Mouse (Mus musculus) olfactory bulb, adult 2 months (tissue): ENCODE results near the gene Gm10277. TPM values are rescaled to one million over a fixed set of nuclear protein-coding genes. Genes with fewer than 3 reads are reported as not detected.
"Not testable (repeated sequence)": the region's sequence is repeated elsewhere in the genome, so short reads cannot be mapped to it uniquely, and the experiment has no call there.

Source experiments
- H3K27ac ChIP-seq: fragments of 200-500 bp; 2 replicates; pipeline ENCODE4 v1.5.1; 2012; ENCODE audit warnings: low read depth, low read length; ENCODE audit not compliant: insufficient read depth
- H3K4me1 ChIP-seq: fragments of 200-500 bp; 2 replicates; pipeline ENCODE4 v1.6.1; 2012; ENCODE audit warnings: low read length; ENCODE audit not compliant: control insufficient read depth, insufficient read depth
- H3K4me3 ChIP-seq: fragments of 200-500 bp; 2 replicates; pipeline ENCODE4 v1.5.1; 2012; ENCODE audit warnings: mild to moderate bottlenecking, low read depth, low read length, moderate library complexity; ENCODE audit not compliant: insufficient read depth
- CTCF ChIP-seq: fragments of 200-500 bp; IDR thresholded peaks from 2 replicates; pipeline ENCODE4 v1.5.1; 2012; ENCODE audit warnings: low read depth, mild to moderate bottlenecking, low read length, moderate library complexity; ENCODE audit not compliant: insufficient read depth
- POLR2A ChIP-seq: fragments of 200-500 bp; IDR thresholded peaks from 2 replicates; pipeline ENCODE4 v1.6.1; 2012; ENCODE audit warnings: mild to moderate bottlenecking, low read depth, low read length, moderate library complexity; ENCODE audit not compliant: insufficient read depth
- WGBS: fragments of 180-500 bp; shearing (Covaris S2); methylation state at CpG from one replicate; pipeline ENCODE4 v1.1.7; 2018; 5-methylcytosine and 5-hydroxymethylcytosine counted together
- polyA plus RNA-seq: library from polyadenylated mRNA; stranded (reverse); fragments of >200 nt; gene quantifications from 2 replicates; pipeline ENCODE4 v1.2.4, GENCODE M21; 2012; ENCODE audit warnings: low replicate concordance; ENCODE audit not compliant: missing spikeins, insufficient read depth, insufficient read length

Gene Gm10277
- polyA plus RNA-seq, 1 experiment: not detected

- TF ChIP-seq POLR2A (no peak), CTCF (no peak)
- WGBS: 37% methylated on average over 9 of the region's 9 CpGs
- H3K4me3 ChIP-seq: peak overlapping the region; percentile 93
- peaks cover 32% of the 10 kb centered on the region for H3K4me1 ChIP-seq
- peak overlapping the region; percentile 39 for H3K27ac ChIP-seq
Measured at GRCm38 (mm10) chr11:77764694-77765458, 22.7 kb downstream of the Gm10277 start.

- Histone ChIP-seq H3K27ac (peak overlapping the region; percentile 66), H3K4me3 (peak overlapping the region; percentile 93), H3K4me1 (peaks cover 32% of the 10 kb centered on the region)
- 2% methylated on average over 26 of the region's 26 CpGs for WGBS
- TF ChIP-seq CTCF (no peak), POLR2A (no peak)
Measured at GRCm38 (mm10) chr11:77763673-77764340, 23.7 kb downstream of the Gm10277 start.

DNA sequence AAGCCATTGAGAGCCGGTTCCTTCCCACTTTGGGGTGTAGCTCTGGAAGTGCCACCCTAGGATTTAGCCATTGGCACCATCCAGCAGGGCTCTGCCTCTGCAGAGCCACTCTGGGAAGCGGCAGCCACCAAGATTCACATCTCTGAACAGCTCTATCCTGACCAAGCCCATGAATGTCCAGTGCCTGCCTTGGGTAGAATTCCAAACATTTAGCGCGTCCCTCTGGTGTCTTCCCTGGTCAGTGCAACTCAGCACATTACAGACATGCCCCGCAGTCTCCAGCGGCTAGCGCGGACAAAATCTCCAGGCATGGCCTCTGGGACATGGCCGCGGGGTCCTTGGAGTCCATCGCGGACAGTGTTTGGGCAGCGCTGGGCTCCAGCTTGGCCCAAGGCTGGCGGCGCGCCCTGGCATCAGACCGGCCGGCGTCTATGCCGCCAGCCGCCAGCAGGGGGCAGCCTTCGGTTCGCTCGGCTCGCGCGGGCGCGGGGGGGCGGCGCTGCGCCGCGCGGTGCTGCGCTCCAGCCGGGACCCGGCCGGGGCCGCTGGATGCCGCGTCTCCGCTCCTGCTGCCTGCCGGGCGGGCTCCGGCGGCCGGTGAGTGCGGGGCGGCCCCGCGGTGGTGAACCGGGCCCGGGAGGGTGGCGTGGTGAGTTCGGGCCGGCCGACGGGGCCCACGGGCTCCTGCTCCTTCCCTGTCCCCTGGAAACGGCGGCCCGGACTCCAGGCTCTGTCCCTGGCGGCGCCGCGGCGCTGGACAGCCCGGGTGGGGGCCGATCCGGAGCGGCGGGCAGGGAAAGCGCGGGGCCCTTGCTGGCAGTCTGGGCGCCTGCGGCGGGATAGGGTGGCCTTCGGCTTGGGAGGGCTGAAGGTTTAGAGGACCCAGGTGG is 24.5 kb downstream of the Gm10277 start, which contains the start of gene Myo18a:
Myo18a (plus strand) TSS at position 464 of the 890 bp plus-strand sequence.
- H3K27ac ChIP-seq: peak within 1 kb of the TSS; percentile 66
- WGBS: 2% methylated on average over 79 of the region's 79 CpGs
- TF ChIP-seq POLR2A (peak; percentile 50), CTCF (peak; percentile 86; the same call in 1 of the 2 replicates)
- peak within 1 kb of the TSS; percentile 93 for H3K4me3 ChIP-seq
- peaks cover 32% of the 10 kb centered on the region for H3K4me1 ChIP-seq

DNA sequence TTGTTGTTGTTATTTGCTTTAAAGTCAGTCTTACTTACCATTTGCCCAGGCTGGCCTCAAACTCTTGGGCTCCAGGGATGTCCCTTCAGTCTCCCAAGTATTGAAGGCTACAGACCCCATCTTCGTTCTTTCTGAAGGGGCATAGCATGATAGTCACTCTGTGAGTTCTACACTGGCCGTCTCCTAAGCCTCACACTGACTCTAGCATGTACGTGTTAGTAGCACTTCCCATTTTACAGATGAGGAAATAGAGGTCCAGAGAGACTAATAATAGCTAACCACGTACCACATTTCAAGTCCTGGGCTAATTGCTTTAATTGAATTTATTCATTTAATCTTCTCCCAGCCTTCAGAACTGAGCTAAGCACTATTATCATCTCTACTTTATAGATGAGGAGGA is 27.5 kb downstream of the Gm10277 start:
- WGBS: 83% methylated on average over 4 of the region's 4 CpGs
- no peak overlapping the region for H3K4me3 ChIP-seq
- H3K27ac ChIP-seq: no peak overlapping the region
- TF ChIP-seq CTCF: no peak
- H3K4me1 ChIP-seq: peaks cover 16% of the 10 kb centered on the region

- Histone ChIP-seq H3K27ac (no peak overlapping the region), H3K4me3 (no peak overlapping the region), H3K4me1 (no peaks in the 10 kb centered on the region; the same call in 1 of the 2 replicates)
- TF ChIP-seq POLR2A (no peak), CTCF (no peak)
- 72% methylated on average over 3 of the region's 3 CpGs for WGBS
Measured at GRCm38 (mm10) chr11:77753469-77753868, 34.1 kb downstream of the Gm10277 start.

DNA sequence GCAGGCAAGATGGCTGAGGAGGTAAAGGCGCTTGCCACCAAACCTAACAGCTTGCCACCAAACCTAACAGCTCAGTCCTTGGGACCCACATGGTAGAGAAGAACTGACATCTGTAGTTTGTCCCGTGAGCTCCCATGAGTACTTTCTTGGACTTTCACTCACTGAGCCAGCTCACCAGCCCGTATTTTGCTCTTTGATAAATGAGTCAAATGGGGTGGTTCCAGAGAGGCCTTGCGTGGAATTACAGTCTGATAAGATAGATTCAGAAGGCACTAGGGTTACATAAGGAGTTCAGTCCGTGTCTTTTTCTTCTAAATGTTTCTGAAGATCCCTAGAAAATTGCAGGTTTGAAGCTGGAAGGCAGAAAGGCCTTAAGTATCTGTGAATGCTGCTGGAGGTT is 35.0 kb downstream of the Gm10277 start:
- Histone ChIP-seq H3K4me1 (no peaks in the 10 kb centered on the region; the same call in 1 of the 2 replicates), H3K4me3 (no peak overlapping the region), H3K27ac (no peak overlapping the region)
- TF ChIP-seq CTCF (no peak), POLR2A (no peak)
- 54% methylated on average over 5 of the region's 5 CpGs for WGBS

DNA sequence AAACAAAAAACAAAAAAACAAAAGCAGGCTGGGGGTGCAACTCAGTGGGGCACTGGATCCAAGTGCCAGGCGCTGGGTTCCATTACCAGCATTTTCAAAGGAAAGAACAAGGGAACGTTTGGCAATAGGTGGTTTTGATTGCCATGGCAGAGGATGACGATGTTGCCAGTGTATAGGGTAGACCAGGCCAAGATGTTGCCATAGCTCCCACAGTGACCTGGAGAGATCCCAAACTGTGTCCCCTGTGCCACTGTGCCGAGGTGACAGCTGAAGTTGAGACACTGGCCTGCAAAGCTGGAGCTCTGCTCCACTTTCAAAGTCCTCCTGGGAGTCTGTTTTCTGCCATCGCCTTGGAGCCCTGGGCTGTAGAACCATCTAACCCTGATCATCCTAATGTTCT is 38.6 kb downstream of the Gm10277 start:
- no peaks in the 10 kb centered on the region; the same call in 1 of the 2 replicates for H3K4me1 ChIP-seq
- H3K4me3 ChIP-seq: no peak overlapping the region
- no peak for TF ChIP-seq POLR2A
- no peak for TF ChIP-seq CTCF
- 69% methylated on average over 5 of the region's 5 CpGs for WGBS
- H3K27ac ChIP-seq: no peak overlapping the region

DNA sequence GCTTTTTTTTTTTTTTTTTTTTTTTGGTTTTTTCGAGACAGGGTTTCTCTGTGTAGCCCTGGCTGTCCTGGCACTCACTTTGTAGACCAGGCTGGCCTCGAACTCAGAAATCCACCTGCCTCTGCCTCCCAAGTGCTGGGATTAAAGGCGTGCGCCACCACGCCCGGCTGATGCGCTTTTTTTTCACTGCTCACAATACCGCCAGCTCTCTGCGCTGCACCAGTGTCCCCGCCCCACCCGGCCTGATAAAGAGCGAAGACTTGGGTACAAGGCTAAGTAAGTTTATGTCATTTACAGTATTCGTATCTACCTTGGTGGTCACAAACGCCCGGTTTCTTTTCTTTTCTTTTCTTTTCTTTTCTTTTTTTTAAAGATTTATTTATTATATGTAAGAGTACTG is 40.4 kb downstream of the Gm10277 start:
- H3K4me1 ChIP-seq, H3K27ac ChIP-seq, H3K4me3 ChIP-seq: not testable (repeated sequence)
- 97% methylated on average over 14 of the region's 15 CpGs for WGBS
